Mouse (Mus musculus) liver, postnatal 0 days (tissue): Measurements from ENCODE around the gene Nav3.

Experiments used
- CTCF ChIP-seq: sonication (generic); IDR thresholded peaks from 2 replicates; pipeline ENCODE4 v1.5.1; 2016; ENCODE audit warnings: antibody characterized with exemption, low read depth
- EP300 ChIP-seq: IDR thresholded peaks from 2 replicates; pipeline ENCODE4 v1.6.1; 2016; ENCODE audit warnings: antibody characterized with exemption, low read depth, mild to moderate bottlenecking

- TF ChIP-seq EP300 (no peak), CTCF (no peak)
Observed at GRCm38 (mm10) chr10:110117341-110117740, 338.7 kb downstream of the Nav3 start.
